Mouse (Mus musculus) kidney, postnatal 25 days (tissue): Measurements from ENCODE around the gene Gm49391.
"Not testable (repeated sequence)": the region's sequence is repeated elsewhere in the genome, so short reads cannot be mapped to it uniquely, and the experiment has no call there.

Experiments
- DNase-seq, 2 experiments: peaks; one replicate each; pipeline ENCODE4 v3.0.0; 2021; ENCODE audit warnings: mixed read lengths in 2 of 2

Gm49391 gene

DNA sequence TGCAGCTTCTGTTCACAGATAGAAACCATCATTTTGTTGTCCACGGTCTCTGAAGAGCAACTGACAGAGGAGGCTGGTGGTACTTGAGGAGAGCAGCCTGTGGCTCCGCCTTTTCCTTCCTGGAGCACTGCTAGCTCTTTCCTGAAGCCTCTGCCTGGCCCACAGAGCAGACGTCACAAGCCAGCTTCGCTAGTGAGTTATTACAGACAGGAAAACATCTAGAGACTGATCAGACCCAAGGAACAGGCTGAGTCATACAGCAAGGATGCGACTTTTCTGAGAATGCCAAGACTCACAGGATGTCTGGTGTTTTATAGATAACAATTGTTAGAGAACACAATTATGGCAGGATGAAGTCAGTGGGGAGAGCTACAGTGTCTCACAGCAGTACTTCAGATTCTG is at the start of gene Gm49391, which contains the start of gene Ctla2a:
Gene Gm49391, minus strand, starts transcription at position 72 of the 402 bp plus-strand sequence.
Gene Ctla2a, minus strand, starts transcription at position 126 of the 402 bp plus-strand sequence.
- peak; percentile 54 to 84 for DNase-seq

DNA sequence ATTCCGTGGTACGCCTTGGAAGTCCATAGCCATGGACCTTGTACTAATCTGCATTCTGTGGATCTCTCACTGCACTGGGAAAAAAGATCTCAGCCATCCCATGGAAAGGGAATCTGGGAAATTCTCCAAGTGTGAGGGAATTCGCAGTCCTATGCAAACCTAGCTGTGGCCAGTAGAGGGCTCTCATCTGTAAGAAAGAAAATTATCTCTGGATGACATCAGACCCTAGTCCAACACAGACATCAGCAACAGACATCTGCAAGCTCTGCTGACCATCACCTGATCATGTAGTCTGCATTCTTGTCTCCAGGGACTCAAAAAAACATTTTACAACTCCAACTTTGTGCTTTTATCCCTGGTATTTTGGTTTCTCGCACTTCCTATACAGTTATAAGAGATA is 35.9 kb upstream of the Gm49391 start:
- DNase-seq, result not testable (repeated sequence)

DNA sequence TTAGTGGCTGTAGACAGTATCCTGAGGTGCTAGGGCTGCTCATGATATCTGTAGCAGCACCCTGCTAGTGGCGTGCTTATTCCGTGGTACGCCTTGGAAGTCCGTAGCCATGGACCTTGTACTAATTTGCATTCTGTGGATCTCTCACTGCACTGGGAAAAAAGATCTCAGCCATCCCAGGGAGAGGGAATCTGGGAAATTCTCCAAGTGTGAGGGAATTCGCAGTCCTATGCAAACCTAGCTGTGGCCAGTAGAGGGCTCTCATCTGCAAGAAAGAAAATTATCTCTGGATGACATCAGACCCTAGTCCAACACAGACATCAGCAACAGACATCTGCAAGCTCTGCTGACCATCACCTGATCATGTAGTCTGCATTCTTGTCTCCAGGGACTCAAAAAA is 27.6 kb upstream of the Gm49391 start:
- DNase-seq, result not testable (repeated sequence)

DNA sequence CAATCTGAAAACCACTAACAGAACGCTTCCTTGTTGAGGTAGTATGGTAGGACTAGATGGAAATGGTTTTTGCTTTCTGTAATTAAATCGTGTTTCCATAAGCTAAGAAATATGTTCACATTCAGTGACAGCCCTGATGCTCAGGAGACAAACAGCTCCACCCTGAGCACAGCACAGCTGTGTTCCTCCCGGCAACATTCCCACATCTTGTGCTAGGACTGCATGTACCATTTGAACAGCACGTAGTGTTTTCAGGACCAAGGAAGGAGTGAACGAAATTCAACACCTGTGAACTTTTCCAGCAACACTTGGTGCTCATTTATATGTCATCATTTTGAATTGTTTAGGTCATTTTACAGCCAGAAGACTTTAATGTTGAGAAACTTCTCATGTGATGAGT is 25.3 kb upstream of the Gm49391 start:
- DNase-seq, result peak in 1 of 2 experiments; percentile 40

DNA sequence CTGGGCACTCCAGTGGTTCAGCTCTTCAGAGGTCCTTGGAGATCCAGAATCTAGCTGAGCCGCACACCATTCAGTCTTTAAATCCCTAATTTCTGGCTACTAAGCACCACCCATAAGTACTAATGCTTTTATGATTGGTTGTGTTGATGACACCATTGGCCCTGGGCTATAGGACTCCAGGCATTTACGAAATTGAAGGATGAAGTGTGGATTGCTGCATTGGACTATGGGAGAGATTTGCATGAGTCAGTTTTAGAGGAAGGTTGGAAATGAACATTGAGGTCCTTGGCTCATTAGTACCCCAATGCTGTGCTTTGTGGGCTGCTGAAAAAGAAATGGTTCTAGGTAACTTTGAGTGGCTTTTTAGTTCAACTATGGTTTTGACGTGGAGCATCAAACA is 5.5 kb upstream of the Gm49391 start, which contains the start of gene Tpbpa:
Gene Tpbpa, minus strand, starts transcription at position 101 of the 400 bp plus-strand sequence.
- DNase-seq, result not testable (repeated sequence)

DNA sequence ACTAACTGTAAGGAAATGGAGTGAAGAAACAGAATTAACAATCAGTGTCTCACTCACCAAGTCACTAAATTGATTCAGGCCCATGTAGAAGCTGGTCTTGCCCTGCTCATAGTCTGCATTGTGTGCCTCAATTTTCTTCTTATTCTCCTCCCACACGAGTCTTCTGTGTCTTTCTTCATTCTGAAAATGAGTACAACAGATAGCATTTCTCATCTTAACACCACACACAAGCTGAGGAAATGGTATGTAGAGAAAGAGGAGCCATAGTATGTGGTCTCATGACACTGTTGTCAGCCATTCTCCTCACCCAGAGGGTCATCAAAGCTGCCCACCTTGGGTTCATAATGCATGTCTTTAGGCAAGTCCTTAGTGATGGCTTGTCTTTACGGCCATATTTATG is 881 bp downstream of the Gm49391 start, which contains the start of gene Gm49393:
Gene Gm49393, minus strand, starts transcription at position 101 of the 400 bp plus-strand sequence.
- not testable (repeated sequence) for DNase-seq

DNA sequence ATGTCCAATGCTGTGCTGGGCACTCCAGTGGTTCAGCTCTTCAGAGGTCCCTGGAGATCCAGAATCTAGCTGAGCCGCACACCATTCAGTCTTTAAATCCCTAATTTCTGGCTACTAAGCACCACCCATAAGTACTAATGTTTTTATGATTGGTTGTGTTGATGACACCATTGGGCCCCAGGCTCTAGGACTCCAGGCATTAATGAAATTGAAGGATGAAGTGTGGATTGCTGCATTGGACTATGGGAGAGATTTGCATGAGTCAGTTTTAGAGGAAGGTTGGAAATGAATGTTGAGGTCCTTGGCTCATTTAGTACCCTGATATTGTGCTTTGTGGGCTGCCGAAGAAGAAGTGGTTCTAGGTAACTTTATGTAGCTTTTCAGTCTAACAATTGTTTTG is 31.6 kb downstream of the Gm49391 start, which contains the start of gene Tpbpb:
Gene Tpbpb, minus strand, starts transcription at position 101 of the 400 bp plus-strand sequence.
- DNase-seq, result not testable (repeated sequence)

DNA sequence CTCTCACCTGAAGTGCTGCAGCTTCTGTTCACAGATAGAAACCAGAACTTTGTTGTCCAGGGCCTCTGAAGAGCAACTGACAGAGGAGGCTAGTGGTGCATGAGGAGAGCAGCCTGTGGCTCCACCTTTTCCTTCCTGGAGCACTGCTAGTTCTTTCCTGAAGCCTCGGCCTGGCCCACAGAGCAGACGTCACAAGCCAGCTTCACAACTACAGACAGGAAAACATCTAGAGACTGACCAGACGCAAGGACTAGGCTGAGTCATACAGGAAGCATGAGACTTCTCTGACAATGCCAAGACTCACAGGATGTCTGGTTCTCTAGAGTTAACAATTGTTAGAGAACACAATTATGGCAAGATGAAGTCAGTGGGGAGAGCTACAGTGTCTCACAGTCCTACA is 39.0 kb downstream of the Gm49391 start, which contains the start of gene Ctla2b:
Gene Ctla2b, minus strand, starts transcription at position 120 of the 400 bp plus-strand sequence.
- peak; percentile 54 to 84 for DNase-seq

DNA sequence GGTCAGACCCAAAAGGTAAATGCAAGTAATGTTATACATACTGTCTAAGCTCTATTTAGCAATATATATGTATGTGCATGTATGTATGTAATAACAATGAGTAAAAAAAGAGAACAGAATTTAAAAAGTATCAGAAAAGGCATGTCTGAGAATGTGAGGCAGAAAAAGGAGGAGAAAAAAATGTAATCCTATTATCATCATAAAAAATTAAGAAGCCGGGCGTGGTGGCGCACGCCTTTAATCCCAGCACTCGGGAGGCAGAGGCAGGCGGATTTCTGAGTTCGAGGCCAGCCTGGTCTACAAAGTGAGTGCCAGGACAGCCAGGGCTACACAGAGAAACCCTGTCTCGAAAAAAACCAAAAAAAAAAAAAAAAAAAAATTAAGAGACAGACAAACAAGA is 39.6 kb downstream of the Gm49391 start, which contains the start of gene Gm49392:
Gene Gm49392, minus strand, starts transcription at position 101 of the 400 bp plus-strand sequence.
- DNase-seq, result not testable (repeated sequence)

DNA sequence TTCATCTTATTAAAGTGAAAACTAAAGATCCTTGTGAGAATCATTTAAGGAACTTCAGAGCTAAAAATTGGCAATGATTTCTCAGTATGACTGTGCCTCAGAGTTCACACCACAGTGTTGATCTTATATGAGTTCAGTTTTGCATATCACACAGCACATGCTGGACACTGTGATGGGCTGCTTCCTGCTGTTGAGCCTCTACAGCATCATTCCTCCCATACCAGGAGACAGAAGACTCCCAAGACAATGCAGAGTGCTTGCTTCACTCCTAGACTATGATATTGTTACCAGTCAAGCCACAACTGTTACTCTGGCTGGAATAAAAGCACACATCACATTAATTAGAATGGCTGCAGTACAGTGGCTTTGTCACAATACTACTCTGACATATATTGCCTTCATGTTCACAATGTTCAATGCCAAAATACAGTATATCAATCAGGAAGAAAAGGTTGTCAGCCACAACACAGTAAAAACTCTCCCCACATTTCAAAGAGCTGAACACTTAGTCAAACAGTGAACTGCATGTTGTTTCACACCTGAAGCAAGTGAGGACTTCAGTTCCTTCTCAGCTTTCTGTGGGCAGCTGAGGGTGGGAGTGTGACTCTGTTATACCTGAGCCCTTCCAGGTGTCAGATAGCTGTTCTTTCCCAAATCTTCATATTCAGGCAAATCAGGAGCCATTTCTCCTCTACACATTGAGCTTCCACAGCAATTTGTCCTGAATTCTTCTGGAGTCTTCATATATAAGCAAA is 40.8 kb downstream of the Gm49391 start:
- DNase-seq, result no peak

DNA sequence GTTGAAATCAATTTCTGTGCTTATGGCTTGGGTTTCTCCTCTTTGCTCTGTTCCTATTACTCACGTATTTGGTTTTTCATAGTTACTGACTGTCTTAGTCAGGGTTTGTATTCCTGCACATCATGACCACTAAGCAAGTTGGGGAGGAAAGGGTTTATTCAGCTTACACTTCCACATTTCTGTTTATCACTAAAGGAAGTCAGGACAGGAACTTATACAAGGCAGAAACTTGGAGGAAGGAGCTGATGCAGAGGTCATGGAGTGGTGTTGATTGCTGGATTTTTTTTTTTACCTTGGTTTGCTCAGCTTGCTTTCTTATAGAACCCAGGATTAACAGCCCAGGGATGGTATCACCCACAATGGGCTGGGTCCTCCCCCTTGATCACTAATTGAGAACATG is 44.1 kb downstream of the Gm49391 start:
- DNase-seq, result no peak

DNA sequence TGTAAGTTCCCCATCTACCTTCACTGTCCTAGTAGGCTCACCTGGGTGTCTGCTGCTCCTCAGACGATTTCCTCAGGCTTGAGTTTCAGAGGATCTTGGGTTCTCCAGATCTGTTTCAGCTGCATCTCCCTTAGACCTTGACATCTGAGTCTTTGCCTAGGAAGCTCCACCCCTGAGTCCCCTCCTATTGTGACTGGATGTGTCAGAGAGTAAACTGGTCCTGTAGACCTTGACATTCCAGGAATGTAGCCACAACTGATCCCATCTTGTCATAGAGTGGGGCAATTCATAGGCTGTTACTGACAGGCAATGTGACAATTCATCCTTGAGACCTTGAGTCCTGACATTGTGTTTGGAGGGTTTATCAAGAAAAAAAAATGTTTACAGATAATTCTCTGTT is 72.1 kb downstream of the Gm49391 start, which contains the start of gene 4930486L24Rik:
Gene 4930486L24Rik, minus strand, starts transcription at position 195 of the 400 bp plus-strand sequence.
- DNase-seq, result no peak

DNA sequence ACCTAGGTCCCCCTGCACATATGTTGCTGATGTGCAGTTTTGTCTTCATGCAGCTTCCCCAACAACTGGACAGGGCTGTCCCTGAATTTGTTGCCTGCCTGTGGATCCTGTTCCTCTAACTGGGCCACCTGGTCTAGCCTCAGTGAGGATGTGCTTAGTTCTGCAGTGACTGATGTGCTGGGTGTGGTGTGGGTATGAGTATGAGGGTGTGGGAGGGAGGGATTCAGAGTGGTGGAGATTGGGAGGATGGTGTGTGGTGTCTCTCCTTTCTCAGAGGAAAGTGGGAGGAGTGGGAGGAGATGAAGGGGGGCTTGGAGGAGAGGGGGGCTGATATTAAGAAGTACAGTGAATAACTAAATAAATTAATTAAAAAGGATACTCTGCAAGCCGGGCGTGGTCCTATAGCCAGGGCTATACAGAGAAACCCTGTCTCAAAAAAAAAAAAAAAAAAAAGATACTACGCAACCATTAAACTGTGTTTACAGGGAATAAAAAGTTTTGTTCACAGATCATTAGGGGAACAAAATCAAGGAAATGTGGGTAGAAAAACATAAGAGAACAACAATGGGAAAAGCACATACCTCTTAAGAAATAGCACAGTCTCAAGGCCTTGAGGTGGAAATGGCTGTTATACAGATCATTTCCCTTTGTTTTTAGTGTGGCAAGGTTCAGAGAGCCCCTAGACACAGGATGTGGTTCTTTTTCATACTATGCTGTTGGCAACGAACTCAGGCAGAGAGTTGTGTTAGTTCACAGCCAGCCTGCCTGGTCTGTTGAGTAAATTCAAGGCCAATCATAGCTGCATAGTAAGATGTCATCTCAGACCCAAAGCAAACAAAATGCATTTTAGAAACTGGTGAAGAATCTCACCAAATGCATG is 87.9 kb downstream of the Gm49391 start:
- no peak for DNase-seq
